Comparison of ENCODE assay signal across 15 mouse cellular contexts in the genomic region with DNA sequence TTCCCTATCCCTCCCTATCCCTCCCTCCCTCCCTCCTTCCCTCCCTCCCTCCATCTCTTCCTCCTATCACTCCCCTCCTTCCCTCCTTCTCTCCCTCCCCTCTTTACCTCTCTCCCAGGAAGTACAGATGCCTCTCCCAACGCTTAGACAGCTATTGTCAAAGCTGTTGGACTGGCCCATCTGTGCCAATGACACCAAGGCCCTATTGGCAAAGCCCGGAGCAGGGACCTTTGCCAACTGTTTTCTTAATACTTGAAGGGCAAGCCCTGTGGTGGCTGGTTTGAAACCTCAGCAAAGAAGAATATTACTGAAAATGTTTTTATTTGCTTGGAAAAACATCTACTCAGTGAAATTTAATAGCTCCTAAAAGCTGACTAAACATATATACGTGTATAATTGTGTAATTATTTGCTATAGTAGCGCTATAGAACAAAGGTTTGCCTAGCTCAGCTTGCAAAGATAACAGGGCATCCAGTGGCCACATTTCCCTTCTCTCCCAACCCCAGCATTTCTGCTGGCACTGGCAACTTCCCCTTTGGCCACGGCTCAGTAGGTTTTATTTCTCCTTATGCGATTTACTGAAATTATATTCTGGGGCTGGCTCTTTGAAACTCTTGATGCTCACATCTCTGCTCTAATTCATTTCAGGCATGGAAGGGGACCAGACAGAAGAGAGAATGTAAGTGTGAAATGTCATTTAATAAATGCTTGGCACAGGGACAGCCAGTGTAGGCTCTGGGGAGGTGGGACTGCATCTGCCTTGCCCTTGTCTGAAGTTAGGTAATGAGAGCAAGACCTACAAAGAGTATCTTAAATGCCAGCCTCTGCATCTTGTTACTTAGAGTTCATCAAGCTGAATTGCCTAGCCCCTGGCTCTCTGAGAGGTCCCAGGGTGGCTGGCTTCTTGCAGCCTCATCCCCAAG. TPM values are rescaled to one million over a fixed set of nuclear protein-coding genes. Genes with fewer than 3 reads are reported as not detected.
DNase-seq lines count a peak whose midpoint lies in the region; ATAC-seq and TF ChIP-seq lines count a peak whose summit lies in the region.
"Had no signal": no experiment of that assay in that cellular context is flagged by ENCODE, and none has a peak within 500 bp of the region (broad histone marks: within the 10 kb centered on the region; RNA-seq: fewer than 3 reads in every experiment).

No protein-coding gene starts in this region.

- no peak for DNase-seq in forebrain, embryonic 11.5 days (ENCODE audit: low spot score)
- no peak for DNase-seq in midbrain, embryonic 11.5 days (ENCODE audit: low spot score, missing footprints)
- DNase-seq in adrenal gland, postnatal 36 days: peak; percentile 23 to 74
- DNase-seq in midbrain, postnatal 0 days (ENCODE audit: low spot score): peak; percentile 78
- DNase-seq in spleen, postnatal 4 days (ENCODE audit: low spot score in 2 of 2): no peak
- no peak for DNase-seq in frontal cortex, postnatal 14 days (ENCODE audit: low spot score in 2 of 2)
- DNase-seq: heart, postnatal 4 days; retina, postnatal 1 day had no signal

- H3K4me1 ChIP-seq in forebrain, embryonic 15.5 days: peaks cover 13% of the 10 kb centered on the region; the same call in 1 of the 2 replicates
- H3K4me1 ChIP-seq in forebrain, embryonic 11.5 days (replicated peaks; ENCODE audit: control insufficient read depth, insufficient read depth, low read length): no peaks in the 10 kb centered on the region
- H3K4me1 ChIP-seq in midbrain, embryonic 15.5 days: peaks cover 8% of the 10 kb centered on the region; the same call in 1 of the 2 replicates
- no peaks in the 10 kb centered on the region for H3K4me1 ChIP-seq in midbrain, embryonic 11.5 days (ENCODE audit: control insufficient read depth, insufficient read depth, low read length)
- H3K4me1 ChIP-seq in midbrain, postnatal 0 days (ENCODE audit: insufficient read depth, low read length): no peaks in the 10 kb centered on the region
- H3K4me1 ChIP-seq: midbrain, embryonic 12.5 days had no signal

- no peak overlapping the region for H3K27ac ChIP-seq in forebrain, embryonic 15.5 days (replicated peaks)
- H3K27ac ChIP-seq in forebrain, embryonic 11.5 days (ENCODE audit: low read depth, low read length): no peak overlapping the region
- peak overlapping the region; percentile 45; the same call in 1 of the 2 replicates for H3K27ac ChIP-seq in midbrain, embryonic 15.5 days
- H3K27ac ChIP-seq in midbrain, embryonic 11.5 days (ENCODE audit: low read depth, low read length): no peak overlapping the region
- 0 out of 2 replicates have a peak overlapping the region, but pooled peaks have one; percentile 12 for H3K27ac ChIP-seq in midbrain, postnatal 0 days (ENCODE audit: low read depth, low read length)
- H3K27ac ChIP-seq: heart, adult 2 months; midbrain, embryonic 12.5 days had no signal

- ATAC-seq in forebrain, embryonic 15.5 days (replicated peaks): peak; percentile 82
- no peak for ATAC-seq in forebrain, embryonic 11.5 days (replicated peaks; ENCODE audit: low FRiP score)
- ATAC-seq in midbrain, embryonic 15.5 days (replicated peaks): no peak
- no peak for ATAC-seq in midbrain, embryonic 11.5 days (ENCODE audit: low FRiP score)
- ATAC-seq in midbrain, postnatal 0 days (ENCODE audit: low FRiP score): no peak

- H3K9ac ChIP-seq in forebrain, embryonic 15.5 days (replicated peaks): no peak overlapping the region
- H3K9ac ChIP-seq in forebrain, embryonic 11.5 days (ENCODE audit: low read length): no peak overlapping the region
- H3K9ac ChIP-seq in midbrain, embryonic 15.5 days: no peak overlapping the region
- H3K9ac ChIP-seq in midbrain, embryonic 11.5 days (ENCODE audit: low read length): no peak overlapping the region
- H3K9ac ChIP-seq in midbrain, postnatal 0 days (replicated peaks; ENCODE audit: low read length, poor library complexity, severe bottlenecking): no peak overlapping the region
- H3K9ac ChIP-seq: midbrain, embryonic 12.5 days had no signal

- no peaks in the 10 kb centered on the region for H3K9me3 ChIP-seq in forebrain, embryonic 15.5 days
- no peaks in the 10 kb centered on the region for H3K9me3 ChIP-seq in forebrain, embryonic 11.5 days (ENCODE audit: control insufficient read depth, low read length)
- no peaks in the 10 kb centered on the region for H3K9me3 ChIP-seq in midbrain, embryonic 15.5 days
- no peaks in the 10 kb centered on the region for H3K9me3 ChIP-seq in midbrain, embryonic 11.5 days (ENCODE audit: control insufficient read depth, low read length)
- H3K9me3 ChIP-seq in midbrain, postnatal 0 days (ENCODE audit: low read length): no peaks in the 10 kb centered on the region
- H3K9me3 ChIP-seq: midbrain, embryonic 12.5 days had no signal

- no peak overlapping the region for H3K4me2 ChIP-seq in forebrain, embryonic 15.5 days (replicated peaks)
- no peak overlapping the region for H3K4me2 ChIP-seq in forebrain, embryonic 11.5 days (ENCODE audit: low read depth, low read length, severe bottlenecking)
- H3K4me2 ChIP-seq in midbrain, embryonic 15.5 days: no peak overlapping the region
- no peak overlapping the region for H3K4me2 ChIP-seq in midbrain, embryonic 11.5 days
- no peak overlapping the region for H3K4me2 ChIP-seq in midbrain, postnatal 0 days (ENCODE audit: low read depth, low read length, poor library complexity, severe bottlenecking)
- H3K4me2 ChIP-seq: midbrain, embryonic 12.5 days had no signal

- H3K4me3 ChIP-seq in forebrain, embryonic 15.5 days: no peak overlapping the region
- H3K4me3 ChIP-seq in forebrain, embryonic 11.5 days (ENCODE audit: low read depth, low read length): no peak overlapping the region
- H3K4me3 ChIP-seq in midbrain, embryonic 15.5 days: no peak overlapping the region
- no peak overlapping the region for H3K4me3 ChIP-seq in midbrain, embryonic 11.5 days (ENCODE audit: low read depth, low read length)
- H3K4me3 ChIP-seq in midbrain, postnatal 0 days (ENCODE audit: low read depth, low read length): no peak overlapping the region
- H3K4me3 ChIP-seq: heart, adult 2 months; midbrain, embryonic 12.5 days had no signal

- TF ChIP-seq CTCF in midbrain, postnatal 0 days (IDR thresholded peaks at IDR 0.05): no peak

- peaks cover 7% of the 10 kb centered on the region; the same call in 1 of the 2 replicates for H3K27me3 ChIP-seq in forebrain, embryonic 15.5 days
- no peaks in the 10 kb centered on the region; the same call in 1 of the 2 replicates for H3K27me3 ChIP-seq in forebrain, embryonic 11.5 days (ENCODE audit: control insufficient read depth, insufficient read depth, low read length)
- no peaks in the 10 kb centered on the region for H3K27me3 ChIP-seq in midbrain, embryonic 15.5 days (replicated peaks)
- no peaks in the 10 kb centered on the region for H3K27me3 ChIP-seq in midbrain, embryonic 11.5 days (ENCODE audit: control insufficient read depth, insufficient read depth, low read length)
- no peaks in the 10 kb centered on the region for H3K27me3 ChIP-seq in midbrain, postnatal 0 days (ENCODE audit: insufficient read depth, low read length)

- no peaks in the 10 kb centered on the region for H3K36me3 ChIP-seq in forebrain, embryonic 15.5 days
- no peaks in the 10 kb centered on the region for H3K36me3 ChIP-seq in forebrain, embryonic 11.5 days (ENCODE audit: control insufficient read depth, insufficient read depth, low read length)
- no peaks in the 10 kb centered on the region for H3K36me3 ChIP-seq in midbrain, embryonic 15.5 days (replicated peaks)
- H3K36me3 ChIP-seq in midbrain, embryonic 11.5 days (ENCODE audit: control insufficient read depth, insufficient read depth, low read length): no peaks in the 10 kb centered on the region
- no peaks in the 10 kb centered on the region for H3K36me3 ChIP-seq in midbrain, postnatal 0 days (ENCODE audit: insufficient read depth, low read length)
- H3K36me3 ChIP-seq: midbrain, embryonic 12.5 days had no signal

- WGBS in forebrain, embryonic 15.5 days: 44% methylated on average over 6 of the region's 6 CpGs
- WGBS in forebrain, embryonic 11.5 days: 78% methylated on average over 6 of the region's 6 CpGs
- WGBS in midbrain, embryonic 15.5 days: 66% methylated on average over 6 of the region's 6 CpGs
- 80% methylated on average over 6 of the region's 6 CpGs for WGBS in midbrain, embryonic 11.5 days
- WGBS in midbrain, postnatal 0 days: 61% methylated on average over 6 of the region's 6 CpGs

RNA-seq across cellular contexts. Expression of a gene that starts 18.6 kb away (rescaled TPM):
- not detected in 2 replicates for polyA plus RNA-seq in forebrain, embryonic 15.5 days (2015; fragmentation: Nextera tagmentation; extraction: Ambion mirVana)
- polyA plus RNA-seq in forebrain, embryonic 11.5 days (2014; fragmentation: Nextera tagmentation; extraction: Ambion mirVana): not detected in 2 replicates
- not detected in 2 replicates for polyA plus RNA-seq in midbrain, embryonic 15.5 days (2015; fragmentation: Nextera tagmentation; extraction: Ambion mirVana)
- not detected in 2 replicates for polyA plus RNA-seq in midbrain, embryonic 11.5 days (2014; fragmentation: Nextera tagmentation; extraction: Ambion mirVana)
- total RNA-seq in adrenal gland, postnatal 36 days (2021): not detected
- total RNA-seq in midbrain, postnatal 0 days (2014; rRNA removed): 0.66 and 0.76 TPM in 2 replicates
- polyA plus RNA-seq in midbrain, postnatal 0 days (2015; fragmentation: Nextera tagmentation; extraction: Ambion mirVana): not detected in 2 replicates
- total RNA-seq: heart, adult 2 months; heart, postnatal 4 days; left cerebral cortex, adult 8-10 months had no signal
- polyA plus RNA-seq: heart, adult 2 months; kidney, embryonic 14.5 days; liver, embryonic 16.5 days; midbrain, embryonic 12.5 days had no signal

RNA-seq across cellular contexts. Expression of a gene that starts 33.1 kb away (rescaled TPM):
- 1.3 TPM in 2 replicates for polyA plus RNA-seq in forebrain, embryonic 15.5 days (2015; fragmentation: Nextera tagmentation; extraction: Ambion mirVana)
- polyA plus RNA-seq in forebrain, embryonic 11.5 days (2014; fragmentation: Nextera tagmentation; extraction: Ambion mirVana): 2.0 and 2.3 TPM in 2 replicates
- 2.6 and 4.0 TPM in 2 replicates for polyA plus RNA-seq in midbrain, embryonic 15.5 days (2015; fragmentation: Nextera tagmentation; extraction: Ambion mirVana)
- polyA plus RNA-seq in midbrain, embryonic 11.5 days (2014; fragmentation: Nextera tagmentation; extraction: Ambion mirVana): 2.7 TPM in 2 replicates
- 1 to 10 TPM; 2.2 to 2.5 TPM for total RNA-seq in adrenal gland, postnatal 36 days (2021)
- total RNA-seq in midbrain, postnatal 0 days (2014; rRNA removed): 1.6 and 2.7 TPM in 2 replicates
- 3.8 and 4.9 TPM in 2 replicates for polyA plus RNA-seq in midbrain, postnatal 0 days (2015; fragmentation: Nextera tagmentation; extraction: Ambion mirVana)

Comparison
In these comparisons a context has a peak if more than half of its experiments do, and no peak if none do; other contexts are left out.
1. H3K27ac ChIP-seq: peak in midbrain, embryonic 15.5 days (single experiment) and midbrain, postnatal 0 days (single experiment); none in forebrain, embryonic 15.5 days (single experiment), forebrain, embryonic 11.5 days (single experiment) and midbrain, embryonic 11.5 days (single experiment).
2. DNase-seq: peak in adrenal gland, postnatal 36 days (2 of 2) and midbrain, postnatal 0 days (single experiment); none in forebrain, embryonic 11.5 days (single experiment), midbrain, embryonic 11.5 days (single experiment), spleen, postnatal 4 days (0 of 2) and frontal cortex, postnatal 14 days (0 of 2).